Mouse (Mus musculus): ENCODE measurements around the gene Nptx2.

Nptx2 gene

DNA sequence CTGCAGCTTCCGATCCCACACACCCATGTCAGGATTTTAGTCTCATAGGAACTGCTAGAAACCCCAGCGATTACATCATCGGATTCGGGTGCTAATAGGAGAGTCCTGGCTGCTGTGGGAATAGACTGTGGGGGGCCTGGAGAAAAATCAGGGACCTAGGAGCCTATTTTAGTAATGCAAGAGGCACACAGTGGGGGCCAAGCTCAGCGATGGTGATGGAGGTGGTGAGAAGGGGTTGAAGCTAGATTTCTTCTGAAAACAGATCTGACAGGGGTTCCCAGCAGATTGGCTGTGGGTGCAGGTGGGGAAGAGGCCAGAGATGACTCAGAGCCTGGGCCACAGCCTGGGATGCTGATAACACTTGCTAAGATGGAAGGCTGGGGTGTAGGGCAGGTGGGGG is 39.4 kb downstream of the Nptx2 start:
- DNase-seq = no peak

- DNase-seq = no peak
Observed at GRCm38 (mm10) chr5:144591248-144591880, 45.7 kb downstream of the Nptx2 start.

GRCm38 (mm10) chr5:144594796-144595195 is 49.1 kb downstream of the Nptx2 start:
- no peak for DNase-seq
